Mouse (Mus musculus) MEL (cell line): ENCODE measurements around the gene Degs1. TPM values are rescaled to one million over a fixed set of nuclear protein-coding genes. Genes with fewer than 3 reads are reported as not detected.

ENCODE experiments used
- DNase-seq: peaks from one replicate; pipeline ENCODE4 v3.0.0; 2011; ENCODE audit warnings: low read depth, low spot score
- H3K27ac ChIP-seq: 2 replicates; pipeline ENCODE4 v1.5.1; 2012; ENCODE audit warnings: low read depth, mild to moderate bottlenecking, control low read depth, low read length, moderate library complexity; ENCODE audit not compliant: control insufficient read depth
- H3K27me3 ChIP-seq, 2 experiments: fragments of 150-350 bp in 1 of 2; sonication (generic) in 1 of 2; 2 replicates each; pipeline ENCODE4 v1.6.1; 2012; ENCODE audit warnings: low read length in 2 of 2, mild to moderate bottlenecking in 2 of 2, improper control_type of control experiment in 1 of 2, moderate library complexity in 1 of 2; ENCODE audit not compliant: insufficient read depth in 2 of 2, control insufficient read depth in 1 of 2
- H3K36me3 ChIP-seq, 2 experiments: 2 replicates each; pipeline ENCODE4 v1.6.1; 2012 to 2014; ENCODE audit warnings: low read length in 2 of 2, improper control_type of control experiment in 1 of 2, inconsistent platforms in 1 of 2, mild to moderate bottlenecking in 1 of 2; ENCODE audit not compliant: insufficient read depth in 2 of 2, control insufficient read depth in 1 of 2
- H3K4me1 ChIP-seq, 2 experiments: fragments of 150-350 bp in 1 of 2; sonication (generic) in 1 of 2; 2 replicates each; pipeline ENCODE4 v1.6.1; 2012; ENCODE audit warnings: low read length in 2 of 2, improper control_type of control experiment in 1 of 2, mild to moderate bottlenecking in 1 of 2; ENCODE audit not compliant: insufficient read depth in 2 of 2, control insufficient read depth in 1 of 2
- H3K4me3 ChIP-seq, 2 experiments: fragments of 150-350 bp in 1 of 2; sonication (generic) in 1 of 2; 2 replicates each; pipeline ENCODE4 v1.5.1; 2012; ENCODE audit warnings: low read depth in 2 of 2, low read length in 2 of 2, mild to moderate bottlenecking in 2 of 2, moderate library complexity in 2 of 2, control low read depth in 1 of 2, improper control_type of control experiment in 1 of 2; ENCODE audit not compliant: control insufficient read depth in 1 of 2, insufficient read depth in 1 of 2
- H3K79me2 ChIP-seq: 2 replicates; pipeline ENCODE4 v1.6.1; 2012; ENCODE audit warnings: mild to moderate bottlenecking, low read length, moderate library complexity; ENCODE audit not compliant: control insufficient read depth, poor library complexity, insufficient read depth
- H3K9ac ChIP-seq: 2 replicates; pipeline ENCODE4 v1.6.1; 2012; ENCODE audit warnings: low read depth, mild to moderate bottlenecking, control low read depth, low read length, moderate library complexity; ENCODE audit not compliant: control insufficient read depth, poor library complexity, severe bottlenecking
- H3K9me3 ChIP-seq: fragments of 150-350 bp; sonication (generic); replicated peaks from 2 replicates; pipeline ENCODE4 v1.6.1; 2012; ENCODE audit warnings: mild to moderate bottlenecking, low read length, improper control_type of control experiment, moderate library complexity; ENCODE audit not compliant: insufficient read depth
- CTCF ChIP-seq, 3 experiments: IDR thresholded peaks in 2 of 3; conservative IDR thresholded peaks in 1 of 3; 2 replicates each; pipeline ENCODE4 v1.5.1; 2011 to 2012; ENCODE audit warnings: low read length in 3 of 3, low read depth in 2 of 3, mild to moderate bottlenecking in 2 of 3, improper control_type of control experiment in 1 of 3, inconsistent platforms in 1 of 3, mixed read lengths in 1 of 3, moderate library complexity in 1 of 3; ENCODE audit not compliant: control insufficient read depth in 1 of 3, insufficient read depth in 1 of 3, poor library complexity in 1 of 3, severe bottlenecking in 1 of 3
- ETS1 ChIP-seq: IDR thresholded peaks from 2 replicates; pipeline ENCODE4 v1.6.1; 2012; ENCODE audit warnings: low read depth, mild to moderate bottlenecking, inconsistent platforms, low read length, improper control_type of control experiment, moderate library complexity
- JUND ChIP-seq: IDR thresholded peaks from 2 replicates; pipeline ENCODE4 v1.6.1; 2011; ENCODE audit warnings: low read depth, mild to moderate bottlenecking, improper control_type of control experiment, low read length
- MAZ ChIP-seq: IDR thresholded peaks from 2 replicates; pipeline ENCODE4 v1.6.1; 2012; ENCODE audit warnings: low read depth, mild to moderate bottlenecking, inconsistent platforms, low read length, improper control_type of control experiment
- POLR2AphosphoS5 ChIP-seq: IDR thresholded peaks from 2 replicates; pipeline ENCODE4 v1.6.1; 2012; ENCODE audit warnings: low read depth, borderline replicate concordance, mild to moderate bottlenecking, inconsistent platforms, low read length, moderate library complexity, mixed read lengths
- RAD21 ChIP-seq: IDR thresholded peaks from 2 replicates; pipeline ENCODE4 v1.6.1; 2011; ENCODE audit warnings: mild to moderate bottlenecking, low read depth, low read length, improper control_type of control experiment
- SIN3A ChIP-seq: IDR thresholded peaks from 2 replicates; pipeline ENCODE4 v1.6.1; 2012; ENCODE audit warnings: low read length, improper control_type of control experiment, inconsistent platforms
- SMC3 ChIP-seq: IDR thresholded peaks from 2 replicates; pipeline ENCODE4 v1.6.1; 2011; ENCODE audit warnings: low read depth, low read length, improper control_type of control experiment
- TAL1 ChIP-seq: IDR thresholded peaks from 2 replicates; pipeline ENCODE4 v1.6.1; 2012; ENCODE audit warnings: mild to moderate bottlenecking, inconsistent platforms, low read length, moderate library complexity, mixed read lengths
- TCF12 ChIP-seq: IDR thresholded peaks from 2 replicates; pipeline ENCODE4 v1.6.1; 2014; ENCODE audit warnings: low read depth, mild to moderate bottlenecking, inconsistent platforms, low read length, improper control_type of control experiment, moderate library complexity
- UBTF ChIP-seq: IDR thresholded peaks from 2 replicates; pipeline ENCODE4 v1.6.1; 2012; ENCODE audit warnings: low read depth, mild to moderate bottlenecking, inconsistent platforms, low read length, improper control_type of control experiment, moderate library complexity, borderline replicate concordance; ENCODE audit not compliant: insufficient read depth
- USF2 ChIP-seq, 2 experiments: IDR thresholded peaks; 2 replicates each; pipeline ENCODE4 v1.6.1; 2011 to 2012; ENCODE audit warnings: improper control_type of control experiment in 2 of 2, low read length in 2 of 2, borderline replicate concordance in 1 of 2, inconsistent platforms in 1 of 2, low read depth in 1 of 2, mild to moderate bottlenecking in 1 of 2; ENCODE audit not compliant: insufficient read depth in 1 of 2
- ZNF384 ChIP-seq: IDR thresholded peaks from 2 replicates; pipeline ENCODE4 v1.6.1; 2012; ENCODE audit warnings: low read depth, mild to moderate bottlenecking, inconsistent platforms, low read length, improper control_type of control experiment
- polyA plus RNA-seq, 2 experiments: library from polyadenylated mRNA; stranded (reverse) in 1 of 2; unstranded in 1 of 2; fragments of >175 nt in 1 of 2; fragments of >200 nt in 1 of 2; gene quantifications; 2 replicates each; pipeline versions ENCODE4 v1.2.1 to v1.2.4; 2012; ENCODE audit warnings: low replicate concordance in 2 of 2, low read depth in 1 of 2; ENCODE audit not compliant: insufficient read length in 2 of 2, insufficient read depth in 1 of 2, missing spikeins in 1 of 2
- total RNA-seq: library from RNA; depleted of rRNA; stranded (reverse); fragments of 300-350 nt; gene quantifications from 2 replicates; pipeline ENCODE4 v1.2.3, GENCODE M21; 2012

Degs1 gene
- total and polyA plus RNA-seq, 3 experiments: 46.3 to 54.3 TPM; not detected in 1

DNA sequence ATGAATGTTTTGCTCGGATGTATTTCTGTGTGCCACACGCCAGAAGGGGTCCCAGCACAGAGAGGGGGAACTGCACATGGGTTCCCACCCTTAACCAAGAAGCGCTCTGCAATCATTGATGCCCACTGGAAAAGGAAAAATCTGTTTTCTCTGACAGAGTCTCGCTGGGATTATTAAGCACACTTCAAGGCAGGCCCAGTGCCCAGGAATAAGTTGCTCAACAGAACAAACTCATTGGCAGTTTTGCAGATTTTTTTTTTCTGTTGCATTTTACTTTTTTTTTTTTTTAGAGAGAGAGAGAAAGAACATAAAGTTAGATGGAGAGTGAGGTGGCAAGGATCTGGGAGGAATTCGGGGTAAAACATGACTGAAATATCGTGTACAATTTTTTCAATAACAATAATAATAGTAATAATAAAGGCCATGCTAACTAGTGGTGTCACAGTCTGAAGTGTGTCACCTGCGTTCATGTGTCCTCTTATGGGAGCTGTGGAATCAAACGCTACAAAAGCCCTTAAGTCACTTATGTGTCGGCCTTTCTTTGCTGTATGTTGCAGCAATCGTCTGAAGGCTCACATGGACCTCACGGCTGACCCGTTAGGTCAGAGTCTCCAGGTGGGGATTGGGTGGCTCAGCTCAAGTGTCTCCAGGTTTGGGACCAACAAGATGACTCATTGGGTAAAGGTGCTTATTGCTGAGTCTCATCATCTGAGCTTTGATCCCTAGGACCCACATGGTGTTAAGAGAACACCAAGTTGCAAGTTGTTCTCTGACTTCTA lies 28.7 kb downstream of the Degs1 start:
- no peak for TF ChIP-seq SIN3A
- H3K36me3 ChIP-seq: peaks cover 0 to 10% of the 10 kb centered on the region in 2 experiments; a peak in 2 of 4 replicates
- H3K9ac ChIP-seq: no peak overlapping the region
- DNase-seq: no peak
- H3K79me2 ChIP-seq: no peaks in the 10 kb centered on the region
- no peak overlapping the region for H3K27ac ChIP-seq
- peaks cover 4 to 29% of the 10 kb centered on the region in 2 experiments; a peak in 3 of 4 replicates for H3K4me1 ChIP-seq
- no peaks in the 10 kb centered on the region for H3K27me3 ChIP-seq
- H3K4me3 ChIP-seq: no peak overlapping the region
- no peaks in the 10 kb centered on the region for H3K9me3 ChIP-seq

DNA sequence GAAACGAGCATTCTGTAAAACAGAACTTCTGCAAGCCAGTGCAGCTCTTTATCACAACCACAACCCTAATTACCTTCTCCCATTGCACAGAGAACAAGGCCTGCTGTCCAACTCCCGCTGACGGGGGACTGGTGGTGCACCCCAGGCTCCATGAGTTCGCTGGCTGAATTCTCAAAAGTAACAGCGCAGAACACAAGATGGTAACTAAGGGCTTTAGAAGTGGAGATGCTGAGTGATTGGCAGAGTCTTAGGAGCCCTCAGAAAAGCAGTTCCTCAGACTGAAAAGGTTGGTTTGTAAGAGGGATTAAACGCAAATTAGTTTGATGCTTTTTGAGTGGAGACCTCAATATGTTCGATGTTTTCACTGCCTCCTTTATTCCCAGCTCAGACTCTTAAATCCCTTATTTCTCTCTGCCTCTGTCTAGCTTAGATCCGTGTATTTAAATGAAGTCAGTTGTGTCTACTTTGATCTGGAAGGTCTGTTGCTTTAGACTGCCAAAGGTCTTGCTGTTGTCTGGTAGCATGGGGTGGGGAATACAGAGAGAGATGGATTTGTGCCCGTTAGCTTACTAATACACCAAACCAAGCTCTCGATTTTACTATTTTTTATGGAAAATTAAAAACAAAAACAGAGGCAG lies 30.0 kb downstream of the Degs1 start:
- no peak overlapping the region for H3K9ac ChIP-seq
- H3K79me2 ChIP-seq: no peaks in the 10 kb centered on the region
- DNase-seq: no peak
- H3K27ac ChIP-seq: no peak overlapping the region
- H3K4me1 ChIP-seq: peaks cover 7 to 30% of the 10 kb centered on the region in 2 experiments; a peak in 3 of 4 replicates
- TF ChIP-seq RAD21: no peak
- TF ChIP-seq ETS1: no peak
- TF ChIP-seq TAL1: no peak
- no peak overlapping the region for H3K4me3 ChIP-seq
- H3K9me3 ChIP-seq: no peaks in the 10 kb centered on the region
- H3K27me3 ChIP-seq: no peaks in the 10 kb centered on the region
- peaks cover 0 to 13% of the 10 kb centered on the region in 2 experiments; a peak in 2 of 4 replicates for H3K36me3 ChIP-seq

GRCm38 (mm10) chr1:182250734-182251133 lies 31.9 kb downstream of the Degs1 start:
- H3K4me1 ChIP-seq: peaks cover 3 to 20% of the 10 kb centered on the region in 2 experiments; a peak in 3 of 4 replicates
- H3K79me2 ChIP-seq: no peaks in the 10 kb centered on the region
- no peak overlapping the region for H3K4me3 ChIP-seq
- no peak for TF ChIP-seq JUND
- no peak for TF ChIP-seq UBTF
- TF ChIP-seq SMC3: no peak
- TF ChIP-seq CTCF (IDR thresholded peaks at IDR 0.05 in 2 of 3, conservative IDR thresholded peaks at IDR 0.05 in 1 of 3; ENCODE audit: control insufficient read depth in 1 of 3, insufficient read depth in 1 of 3, low read depth in 2 of 3, low read length in 3 of 3, poor library complexity in 1 of 3, severe bottlenecking in 1 of 3): no peak
- TF ChIP-seq POLR2AphosphoS5: no peak
- TF ChIP-seq TCF12: no peak
- no peak for TF ChIP-seq ETS1
- no peak for TF ChIP-seq ZNF384
- TF ChIP-seq MAZ: no peak
- no peak for TF ChIP-seq USF2 (IDR thresholded peaks at IDR 0.05; ENCODE audit: borderline replicate concordance in 1 of 2, insufficient read depth in 1 of 2, low read depth in 1 of 2, low read length in 2 of 2)
- H3K9me3 ChIP-seq: no peaks in the 10 kb centered on the region
- DNase-seq: peak; percentile 52
- H3K9ac ChIP-seq: no peak overlapping the region
- no peak overlapping the region for H3K27ac ChIP-seq
- H3K36me3 ChIP-seq: peaks cover 0 to 6% of the 10 kb centered on the region in 2 experiments; a peak in 2 of 4 replicates
- H3K27me3 ChIP-seq: no peaks in the 10 kb centered on the region
